Mouse (Mus musculus) megakaryocyte, embryonic 14.5 days (primary cell): ENCODE data around the gene Gm14137.

Experiments
- FLI1 ChIP-seq: IDR thresholded peaks from 2 replicates; pipeline ENCODE4 v1.6.1; 2012; ENCODE audit warnings: low read length, inconsistent platforms, mixed read lengths
- GATA1 ChIP-seq: IDR thresholded peaks from 3 replicates; pipeline ENCODE4 v1.6.1; 2012; ENCODE audit warnings: mixed read lengths, low read length, inconsistent platforms, borderline replicate concordance

DNA sequence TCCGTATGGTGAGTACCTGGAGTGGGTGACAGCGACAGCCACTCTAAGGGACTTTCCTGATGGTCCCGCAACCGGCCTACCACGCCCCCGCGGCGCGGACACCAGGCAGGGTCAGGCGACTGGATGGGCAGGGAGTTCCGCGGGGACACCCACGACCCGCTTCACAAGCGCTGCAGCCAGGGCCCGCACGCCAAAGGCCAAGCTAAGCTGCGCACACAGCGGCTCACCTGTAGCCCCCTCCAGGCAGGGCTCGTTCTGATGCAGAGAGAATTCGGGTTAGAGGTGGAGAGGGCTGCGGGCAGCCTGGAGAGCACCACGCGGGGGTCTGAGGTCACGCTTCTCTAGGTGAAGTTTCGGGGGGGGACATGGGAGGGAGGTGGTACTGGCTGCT, 6.4 kb upstream of the Gm14137 start:
- no peak for TF ChIP-seq GATA1
- TF ChIP-seq FLI1, result no peak
